Mouse (Mus musculus) layer of hippocampus, postnatal 10 days (tissue): Measurements from ENCODE around the gene Elp4. TPM values are rescaled to one million over a fixed set of nuclear protein-coding genes. Genes with fewer than 3 reads are reported as not detected.
A peak's percentile ranks its signal among the peaks of the same experiment; 100 is the strongest.

ENCODE experiments used
- DNase-seq, 2 experiments: peaks; one replicate each; pipeline ENCODE4 v3.0.0; 2021; ENCODE audit warnings: low spot score in 2 of 2
- total RNA-seq, 2 experiments: library from RNA; stranded (reverse); gene quantifications; 2 replicates each; pipeline ENCODE4 v1.2.3; 2021

The Elp4 gene
- total RNA-seq, 2 experiments from 2014 or later: 20.2 to 29.6 TPM

GRCm38 (mm10) chr2:105683771-105684410 is 220.5 kb downstream of the Elp4 start:
- DNase-seq: no peak

GRCm38 (mm10) chr2:105682634-105683351 is 221.6 kb downstream of the Elp4 start:
- no peak for DNase-seq

GRCm38 (mm10) chr2:105682011-105682501 is 222.3 kb downstream of the Elp4 start:
- DNase-seq: no peak

GRCm38 (mm10) chr2:105680999-105681710 is 223.2 kb downstream of the Elp4 start:
- DNase-seq: no peak

GRCm38 (mm10) chr2:105680146-105680998 is 224.0 kb downstream of the Elp4 start:
- DNase-seq: no peak

- DNase-seq: no peak
Observed at GRCm38 (mm10) chr2:105679331-105679730, 225.0 kb downstream of the Elp4 start.

- DNase-seq: no peak
Observed at GRCm38 (mm10) chr2:105678880-105679321, 225.5 kb downstream of the Elp4 start.

GRCm38 (mm10) chr2:105678306-105678705 is 226.1 kb downstream of the Elp4 start:
- no peak for DNase-seq

GRCm38 (mm10) chr2:105677434-105678105 is 226.8 kb downstream of the Elp4 start:
- no peak for DNase-seq

GRCm38 (mm10) chr2:105676909-105677433 is 227.4 kb downstream of the Elp4 start:
- no peak for DNase-seq

GRCm38 (mm10) chr2:105676080-105676908 is 228.1 kb downstream of the Elp4 start:
- DNase-seq: peak in 1 of 2 experiments; percentile 61

GRCm38 (mm10) chr2:105675730-105676079 is 228.7 kb downstream of the Elp4 start:
- no peak for DNase-seq

- DNase-seq: peak; percentile 81 to 87
Observed at GRCm38 (mm10) chr2:105674875-105675729, 229.3 kb downstream of the Elp4 start.

GRCm38 (mm10) chr2:105674061-105674874 is 230.1 kb downstream of the Elp4 start:
- no peak for DNase-seq

GRCm38 (mm10) chr2:105673631-105674060 is 230.7 kb downstream of the Elp4 start:
- no peak for DNase-seq

GRCm38 (mm10) chr2:105673054-105673453 is 231.3 kb downstream of the Elp4 start:
- DNase-seq: no peak

GRCm38 (mm10) chr2:105672596-105672960 is 231.8 kb downstream of the Elp4 start:
- no peak for DNase-seq
